Mouse (Mus musculus): ENCODE measurements around the gene Hoxa4.

Gene Hoxa4

GRCm38 (mm10) chr6:52180213-52180710, 11.3 kb downstream of the Hoxa4 start:
- DNase-seq (ENCODE audit: low spot score), result no peak

- no peak for DNase-seq (ENCODE audit: low spot score)
Observed at GRCm38 (mm10) chr6:52179690-52180089, 11.9 kb downstream of the Hoxa4 start.

- no peak for DNase-seq (ENCODE audit: low spot score)
Observed at GRCm38 (mm10) chr6:52178918-52179665, 12.5 kb downstream of the Hoxa4 start.

GRCm38 (mm10) chr6:52177806-52178205, 13.7 kb downstream of the Hoxa4 start:
- DNase-seq (ENCODE audit: low spot score), result no peak

- no peak for DNase-seq (ENCODE audit: low spot score)
Observed at GRCm38 (mm10) chr6:52177061-52177735, 14.4 kb downstream of the Hoxa4 start, which contains the start of gene 5730596B20Rik. TSS of gene 5730596B20Rik (plus strand) at chr6:52177498.

GRCm38 (mm10) chr6:52176391-52176790, 15.2 kb downstream of the Hoxa4 start:
- no peak for DNase-seq (ENCODE audit: low spot score)

- no peak for DNase-seq (ENCODE audit: low spot score)
Observed at GRCm38 (mm10) chr6:52175864-52176263, 15.7 kb downstream of the Hoxa4 start.

- no peak for DNase-seq (ENCODE audit: low spot score)
Observed at GRCm38 (mm10) chr6:52174968-52175751, 16.4 kb downstream of the Hoxa4 start.

- no peak for DNase-seq (ENCODE audit: low spot score)
Observed at GRCm38 (mm10) chr6:52173648-52174047, 17.9 kb downstream of the Hoxa4 start.

- DNase-seq (ENCODE audit: low spot score), result no peak
Observed at GRCm38 (mm10) chr6:52172501-52172900, 19.1 kb downstream of the Hoxa4 start.

- DNase-seq (ENCODE audit: low spot score), result no peak
Observed at GRCm38 (mm10) chr6:52171938-52172337, 19.6 kb downstream of the Hoxa4 start.

GRCm38 (mm10) chr6:52171331-52171730, 20.2 kb downstream of the Hoxa4 start:
- no peak for DNase-seq (ENCODE audit: low spot score)

- no peak for DNase-seq (ENCODE audit: low spot score)
Observed at GRCm38 (mm10) chr6:52170898-52171223, 20.7 kb downstream of the Hoxa4 start.

GRCm38 (mm10) chr6:52170166-52170897, 21.2 kb downstream of the Hoxa4 start:
- no peak for DNase-seq (ENCODE audit: low spot score)

- DNase-seq (ENCODE audit: low spot score), result no peak
Observed at GRCm38 (mm10) chr6:52169499-52170165, 21.9 kb downstream of the Hoxa4 start.

GRCm38 (mm10) chr6:52168191-52169055, 23.1 kb downstream of the Hoxa4 start:
- DNase-seq (ENCODE audit: low spot score), result no peak

- no peak for DNase-seq (ENCODE audit: low spot score)
Observed at GRCm38 (mm10) chr6:52167736-52168161, 23.8 kb downstream of the Hoxa4 start.

GRCm38 (mm10) chr6:52167176-52167575, 24.4 kb downstream of the Hoxa4 start:
- no peak for DNase-seq (ENCODE audit: low spot score)

GRCm38 (mm10) chr6:52166431-52167077, 25.0 kb downstream of the Hoxa4 start:
- no peak for DNase-seq (ENCODE audit: low spot score)

Measured in c-Kit-positive CD71-positive TER-119-positive erythroid progenitor cells, embryonic 14.5 days (primary cell).